Mouse (Mus musculus) embryonic fibroblast, embryonic 13.5 days (primary cell): ENCODE measurements around the gene Golim4.

Source experiments
- CTCF ChIP-seq: IDR thresholded peaks from 2 replicates; pipeline ENCODE4 v1.5.1; 2011; ENCODE audit warnings: mild to moderate bottlenecking, control low read depth, low read length, moderate library complexity, borderline replicate concordance; ENCODE audit not compliant: insufficient read depth
- POLR2A ChIP-seq: IDR thresholded peaks from 2 replicates; pipeline ENCODE4 v1.6.1; 2011; ENCODE audit warnings: low read depth, mild to moderate bottlenecking, control low read depth, low read length, moderate library complexity

DNA sequence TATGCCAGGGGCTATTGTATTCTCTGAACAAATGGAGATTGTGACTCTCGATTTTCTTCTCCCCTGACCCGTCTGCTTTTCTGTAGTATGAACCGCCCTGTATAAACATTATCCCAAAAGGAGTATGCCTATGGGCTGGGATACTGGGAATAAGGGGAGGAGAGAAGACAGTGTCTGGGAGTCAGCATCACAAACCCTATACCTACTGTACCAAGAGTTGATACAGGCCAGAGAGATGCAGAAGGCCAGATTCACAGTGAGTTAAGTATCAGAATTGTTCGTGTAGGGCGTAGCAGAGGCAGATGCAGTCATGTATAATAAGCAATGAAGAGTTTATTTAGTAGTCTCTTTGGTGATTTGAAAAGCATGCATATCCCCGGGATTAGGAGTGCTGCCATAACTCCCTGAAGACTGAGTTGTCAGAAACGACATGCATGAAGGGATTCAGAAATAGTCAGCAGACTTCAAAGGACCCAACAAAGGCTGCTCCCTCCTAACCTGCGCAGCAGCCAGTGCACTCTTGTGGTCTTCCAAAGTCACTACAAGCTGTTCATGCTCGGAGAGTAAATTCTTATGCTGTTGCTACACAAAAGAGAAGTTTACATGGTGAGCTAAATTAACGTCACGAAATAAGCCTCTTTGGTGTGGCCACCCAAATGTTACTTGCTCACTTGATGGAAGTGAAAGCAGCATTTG, 54.7 kb downstream of the Golim4 start:
- TF ChIP-seq POLR2A (no peak), CTCF (no peak)
